Mouse (Mus musculus): Measurements from ENCODE around the gene Cmya5. TPM values are rescaled to one million over a fixed set of nuclear protein-coding genes. Genes with fewer than 3 reads are reported as not detected.

Cmya5 gene
- polyA plus RNA-seq, 1 experiment, result not detected

- H3K4me1 ChIP-seq (ENCODE audit: control insufficient read depth), result no peaks in the 10 kb centered on the region
- H3K27me3 ChIP-seq (ENCODE audit: control insufficient read depth), result no peaks in the 10 kb centered on the region
- no peak for TF ChIP-seq GATA1 (IDR thresholded peaks at IDR 0.05; ENCODE audit: low read length)
- no peak for TF ChIP-seq TAL1 (IDR thresholded peaks at IDR 0.05; ENCODE audit: low read length)
- H3K4me3 ChIP-seq (replicated peaks), result no peak overlapping the region
- H3K36me3 ChIP-seq (ENCODE audit: control insufficient read depth), result no peaks in the 10 kb centered on the region
- H3K9me3 ChIP-seq (ENCODE audit: control insufficient read depth, low read length), result no peaks in the 10 kb centered on the region
Measured at GRCm38 (mm10) chr13:93130674-93131073, 13.8 kb downstream of the Cmya5 start.

DNA sequence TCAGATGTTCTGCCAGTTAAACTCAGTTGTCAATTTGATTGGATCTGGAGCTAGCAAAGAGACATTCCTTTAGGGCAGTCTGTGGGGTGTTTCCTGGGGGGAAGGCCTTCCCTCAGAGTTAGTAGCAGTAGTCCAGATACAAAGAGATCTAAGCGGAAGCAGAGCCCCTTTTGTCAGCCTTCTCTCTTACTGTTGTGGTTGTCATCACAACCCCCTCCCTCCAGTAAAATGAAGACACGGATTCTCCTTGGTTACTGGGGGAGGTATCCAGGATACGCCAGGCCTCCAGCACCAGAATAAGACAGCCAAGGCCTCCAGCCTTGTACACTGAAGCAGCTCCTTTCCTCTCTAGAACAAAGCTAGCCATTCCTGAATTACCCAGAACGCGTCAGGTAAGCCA lies 15.6 kb downstream of the Cmya5 start:
- Histone ChIP-seq H3K9me3 (ENCODE audit: control insufficient read depth, low read length) (no peaks in the 10 kb centered on the region), H3K4me3 (replicated peaks) (no peak overlapping the region), H3K4me1 (ENCODE audit: control insufficient read depth) (no peaks in the 10 kb centered on the region), H3K27me3 (ENCODE audit: control insufficient read depth) (no peaks in the 10 kb centered on the region), H3K36me3 (ENCODE audit: control insufficient read depth) (no peaks in the 10 kb centered on the region)
- no peak for TF ChIP-seq GATA1 (IDR thresholded peaks at IDR 0.05; ENCODE audit: low read length)
- no peak for TF ChIP-seq TAL1 (IDR thresholded peaks at IDR 0.05; ENCODE audit: low read length)

GRCm38 (mm10) chr13:93128111-93128860 lies 16.2 kb downstream of the Cmya5 start:
- Histone ChIP-seq H3K4me1 (ENCODE audit: control insufficient read depth) (no peaks in the 10 kb centered on the region), H3K36me3 (ENCODE audit: control insufficient read depth) (no peaks in the 10 kb centered on the region), H3K27me3 (ENCODE audit: control insufficient read depth) (no peaks in the 10 kb centered on the region), H3K9me3 (ENCODE audit: control insufficient read depth, low read length) (no peaks in the 10 kb centered on the region), H3K4me3 (replicated peaks) (no peak overlapping the region)
- TF ChIP-seq GATA1 (IDR thresholded peaks at IDR 0.05; ENCODE audit: low read length) (no peak), TAL1 (IDR thresholded peaks at IDR 0.05; ENCODE audit: low read length) (no peak)

- no peak overlapping the region for H3K4me3 ChIP-seq (replicated peaks)
- TF ChIP-seq GATA1 (IDR thresholded peaks at IDR 0.05; ENCODE audit: low read length) (no peak), TAL1 (IDR thresholded peaks at IDR 0.05; ENCODE audit: low read length) (no peak)
- no peaks in the 10 kb centered on the region for H3K36me3 ChIP-seq (ENCODE audit: control insufficient read depth)
Measured at GRCm38 (mm10) chr13:93122321-93122720, 22.2 kb downstream of the Cmya5 start.

DNA sequence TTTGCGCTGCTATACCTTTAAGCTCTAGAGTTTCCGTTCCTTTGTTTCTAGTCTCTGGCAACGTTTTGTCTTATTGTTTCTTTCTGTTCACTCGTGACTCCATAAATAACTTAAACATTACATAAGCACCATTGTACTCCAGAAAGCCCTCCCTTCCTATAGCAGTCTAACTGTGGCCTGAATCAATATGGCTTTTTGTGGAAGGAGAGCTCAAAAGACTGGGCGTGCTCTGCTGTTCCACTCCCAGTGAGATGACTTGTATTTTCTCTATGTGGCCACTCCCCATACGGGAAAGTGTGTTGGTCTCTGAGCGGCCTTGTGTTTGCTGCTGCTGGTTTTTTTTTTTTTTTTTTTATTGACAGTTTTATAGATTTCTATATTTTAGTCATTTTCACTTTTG lies 27.3 kb downstream of the Cmya5 start:
- TF ChIP-seq TAL1 (IDR thresholded peaks at IDR 0.05; ENCODE audit: low read length) (no peak), GATA1 (IDR thresholded peaks at IDR 0.05; ENCODE audit: low read length) (no peak)
- Histone ChIP-seq H3K27me3 (ENCODE audit: control insufficient read depth) (no peaks in the 10 kb centered on the region), H3K4me3 (replicated peaks) (no peak overlapping the region), H3K9me3 (ENCODE audit: control insufficient read depth, low read length) (peaks cover 4% of the 10 kb centered on the region; the same call in 1 of the 2 replicates), H3K36me3 (ENCODE audit: control insufficient read depth) (no peaks in the 10 kb centered on the region), H3K4me1 (ENCODE audit: control insufficient read depth) (no peaks in the 10 kb centered on the region)

More at GRCm38 (mm10) chr13:93122321-93122720, 22.2 kb downstream of the Cmya5 start:
- H3K27me3 ChIP-seq (ENCODE audit: control insufficient read depth), result no peaks in the 10 kb centered on the region
- no peaks in the 10 kb centered on the region for H3K9me3 ChIP-seq (ENCODE audit: control insufficient read depth, low read length)
- H3K4me1 ChIP-seq (ENCODE audit: control insufficient read depth), result no peaks in the 10 kb centered on the region

- no peaks in the 10 kb centered on the region for H3K36me3 ChIP-seq (ENCODE audit: control insufficient read depth)
- TF ChIP-seq GATA1 (IDR thresholded peaks at IDR 0.05; ENCODE audit: low read length), result no peak
- no peak for TF ChIP-seq TAL1 (IDR thresholded peaks at IDR 0.05; ENCODE audit: low read length)
- no peaks in the 10 kb centered on the region for H3K4me1 ChIP-seq (ENCODE audit: control insufficient read depth)
- H3K27me3 ChIP-seq (ENCODE audit: control insufficient read depth), result no peaks in the 10 kb centered on the region
- no peak overlapping the region for H3K4me3 ChIP-seq (replicated peaks)
- H3K9me3 ChIP-seq (ENCODE audit: control insufficient read depth, low read length), result no peaks in the 10 kb centered on the region
Measured at GRCm38 (mm10) chr13:93102340-93103090, 42.0 kb downstream of the Cmya5 start.

GRCm38 (mm10) chr13:93098596-93098995 lies 45.9 kb downstream of the Cmya5 start:
- Histone ChIP-seq H3K27me3 (ENCODE audit: control insufficient read depth) (peaks cover 3% of the 10 kb centered on the region; the same call in 1 of the 2 replicates), H3K4me3 (replicated peaks) (no peak overlapping the region), H3K36me3 (ENCODE audit: control insufficient read depth) (no peaks in the 10 kb centered on the region), H3K4me1 (ENCODE audit: control insufficient read depth) (no peaks in the 10 kb centered on the region), H3K9me3 (ENCODE audit: control insufficient read depth, low read length) (no peaks in the 10 kb centered on the region)
- TF ChIP-seq GATA1 (IDR thresholded peaks at IDR 0.05; ENCODE audit: low read length) (no peak), TAL1 (IDR thresholded peaks at IDR 0.05; ENCODE audit: low read length) (no peak)

GRCm38 (mm10) chr13:93096643-93097042 lies 47.9 kb downstream of the Cmya5 start:
- Histone ChIP-seq H3K4me3 (replicated peaks) (no peak overlapping the region), H3K4me1 (ENCODE audit: control insufficient read depth) (no peaks in the 10 kb centered on the region), H3K36me3 (ENCODE audit: control insufficient read depth) (no peaks in the 10 kb centered on the region), H3K9me3 (ENCODE audit: control insufficient read depth, low read length) (no peaks in the 10 kb centered on the region), H3K27me3 (ENCODE audit: control insufficient read depth) (peaks cover 3% of the 10 kb centered on the region; the same call in 1 of the 2 replicates)
- no peak for TF ChIP-seq GATA1 (IDR thresholded peaks at IDR 0.05; ENCODE audit: low read length)
- no peak for TF ChIP-seq TAL1 (IDR thresholded peaks at IDR 0.05; ENCODE audit: low read length)

- Histone ChIP-seq H3K36me3 (ENCODE audit: control insufficient read depth) (no peaks in the 10 kb centered on the region), H3K27me3 (ENCODE audit: control insufficient read depth) (peaks cover 3% of the 10 kb centered on the region; the same call in 1 of the 2 replicates), H3K4me1 (ENCODE audit: control insufficient read depth) (no peaks in the 10 kb centered on the region), H3K9me3 (ENCODE audit: control insufficient read depth, low read length) (no peaks in the 10 kb centered on the region), H3K4me3 (replicated peaks) (no peak overlapping the region)
- TF ChIP-seq TAL1 (IDR thresholded peaks at IDR 0.05; ENCODE audit: low read length) (no peak), GATA1 (IDR thresholded peaks at IDR 0.05; ENCODE audit: low read length) (no peak)
Measured at GRCm38 (mm10) chr13:93095097-93095791, 49.3 kb downstream of the Cmya5 start.
